Mouse (Mus musculus) CH12.LX (cell line): ENCODE results near the gene Kctd15.
A peak's percentile ranks its signal among the peaks of the same experiment; 100 is the strongest.

ENCODE experiments used
- CTCF ChIP-seq, 2 experiments: IDR thresholded peaks in 1 of 2; conservative IDR thresholded peaks in 1 of 2; 2 replicates each; pipeline ENCODE4 v1.5.1; 2011 to 2012; ENCODE audit warnings: low read depth in 2 of 2, low read length in 2 of 2, improper control_type of control experiment in 1 of 2, inconsistent platforms in 1 of 2, mild to moderate bottlenecking in 1 of 2, moderate library complexity in 1 of 2
- E2F4 ChIP-seq: IDR thresholded peaks from 2 replicates; pipeline ENCODE4 v1.6.1; 2011; ENCODE audit warnings: low read depth, low read length, improper control_type of control experiment; ENCODE audit not compliant: insufficient replicate concordance
- JUND ChIP-seq: conservative IDR thresholded peaks from 2 replicates; pipeline ENCODE4 v1.6.1; 2011; ENCODE audit warnings: low read depth, low read length, improper control_type of control experiment
- RAD21 ChIP-seq: IDR thresholded peaks from 2 replicates; pipeline ENCODE4 v1.6.1; 2011; ENCODE audit warnings: low read depth, mild to moderate bottlenecking, low read length, improper control_type of control experiment, moderate library complexity

- TF ChIP-seq JUND (no peak), CTCF (conservative IDR thresholded peaks at IDR 0.05 in 1 of 2, IDR thresholded peaks at IDR 0.05 in 1 of 2; ENCODE audit: low read depth in 2 of 2, low read length in 2 of 2) (peak in 1 of 2 experiments; percentile 91; a peak in 2 of 4 replicates), E2F4 (no peak), RAD21 (peak; percentile 63)
Measured at GRCm38 (mm10) chr7:34655086-34655839, 1.3 kb downstream of the Kctd15 start.
